Mouse (Mus musculus) midbrain, embryonic 15.5 days (tissue): Measurements from ENCODE around the gene Zbed5. TPM values are rescaled to one million over a fixed set of nuclear protein-coding genes. Genes with fewer than 3 reads are reported as not detected.
"Not testable (repeated sequence)": the region's sequence is repeated elsewhere in the genome, so short reads cannot be mapped to it uniquely, and the experiment has no call there.

Experiments used
- ATAC-seq: fragments of 200-750 bp; cut with Nextera tagmentation; replicated peaks from 2 replicates; pipeline ENCODE4 v1.8.0; 2017; ENCODE audit warnings: moderate TSS enrichment
- H3K27ac ChIP-seq: fragments of 300-500 bp; sonication (generic); 2 replicates; pipeline ENCODE4 v1.5.1; 2015; ENCODE audit warnings: mild to moderate bottlenecking, inconsistent platforms
- H3K27me3 ChIP-seq: fragments of 300-500 bp; sonication (generic); replicated peaks from 2 replicates; pipeline ENCODE4 v1.6.1; 2015; ENCODE audit warnings: inconsistent platforms
- H3K36me3 ChIP-seq: fragments of 300-500 bp; sonication (generic); replicated peaks from 2 replicates; pipeline ENCODE4 v1.6.1; 2015; ENCODE audit warnings: inconsistent platforms
- H3K4me1 ChIP-seq: fragments of 300-500 bp; sonication (generic); 2 replicates; pipeline ENCODE4 v1.6.1; 2015; ENCODE audit warnings: inconsistent platforms
- H3K4me2 ChIP-seq: fragments of 300-500 bp; sonication (generic); 2 replicates; pipeline ENCODE4 v1.6.1; 2015; ENCODE audit warnings: inconsistent platforms, mild to moderate bottlenecking, moderate library complexity
- H3K4me3 ChIP-seq: fragments of 300-500 bp; sonication (generic); 2 replicates; pipeline ENCODE4 v1.5.1; 2015; ENCODE audit warnings: mild to moderate bottlenecking, inconsistent platforms
- H3K9ac ChIP-seq: fragments of 300-500 bp; sonication (generic); 2 replicates; pipeline ENCODE4 v1.6.1; 2015; ENCODE audit warnings: mild to moderate bottlenecking, inconsistent platforms
- H3K9me3 ChIP-seq: fragments of 300-500 bp; sonication (generic); 2 replicates; pipeline ENCODE4 v1.6.1; 2016; ENCODE audit warnings: inconsistent platforms
- WGBS: fragments of 180-500 bp; shearing (Covaris S2); methylation state at CpG from one replicate; pipeline ENCODE4 v1.1.7; 2015; ENCODE audit warnings: mixed read lengths; 5-methylcytosine and 5-hydroxymethylcytosine counted together
- polyA plus RNA-seq: library from polyadenylated mRNA; unstranded; fragments of >200 nt; fragmentation: Nextera tagmentation; extraction: Ambion mirVana; gene quantifications from 2 replicates; pipeline ENCODE4 v1.2.1, GENCODE M21; 2015

The Zbed5 gene
- polyA plus RNA-seq, 1 experiment from 2014 or later = 17.3 TPM

GRCm38 (mm10) chr5:129942073-129942939 lies 46.8 kb downstream of the Zbed5 start:
- Histone ChIP-seq H3K27ac (peak overlapping the region; percentile 68), H3K9ac (peak overlapping the region; percentile 58), H3K4me3 (peak overlapping the region; percentile 58), H3K4me2 (peak overlapping the region; percentile 77), H3K4me1 (peaks cover 11% of the 10 kb centered on the region)
- H3K36me3 ChIP-seq, H3K27me3 ChIP-seq, H3K9me3 ChIP-seq: not testable (repeated sequence)
- peak; percentile 76 for ATAC-seq
- WGBS = under 1% methylated on average over 49 of the region's 82 CpGs

- Histone ChIP-seq H3K9me3 (no peaks in the 10 kb centered on the region), H3K4me3 (no peak overlapping the region), H3K4me2 (no peak overlapping the region), H3K4me1 (peaks cover 11% of the 10 kb centered on the region), H3K27me3 (no peaks in the 10 kb centered on the region), H3K27ac (no peak overlapping the region), H3K36me3 (no peaks in the 10 kb centered on the region), H3K9ac (no peak overlapping the region)
- ATAC-seq = no peak
- 86% methylated on average over 1 of the region's 1 CpGs for WGBS
Measured at GRCm38 (mm10) chr5:129943402-129943801, 47.9 kb downstream of the Zbed5 start.

GRCm38 (mm10) chr5:129947528-129948033 lies 52.1 kb downstream of the Zbed5 start:
- no peaks in the 10 kb centered on the region for H3K9me3 ChIP-seq
- peaks cover 10% of the 10 kb centered on the region for H3K4me1 ChIP-seq
- ATAC-seq = no peak
- no peak overlapping the region for H3K4me2 ChIP-seq
- no peak overlapping the region for H3K9ac ChIP-seq
- no peaks in the 10 kb centered on the region for H3K27me3 ChIP-seq
- no peak overlapping the region for H3K4me3 ChIP-seq
- WGBS = 96% methylated on average over 2 of the region's 2 CpGs
- H3K27ac ChIP-seq = no peak overlapping the region
- no peaks in the 10 kb centered on the region for H3K36me3 ChIP-seq

- WGBS = 95% methylated on average over 4 of the region's 4 CpGs
- Histone ChIP-seq H3K9me3 (no peaks in the 10 kb centered on the region), H3K4me3 (no peak overlapping the region), H3K27ac (no peak overlapping the region), H3K4me2 (no peak overlapping the region), H3K27me3 (no peaks in the 10 kb centered on the region), H3K36me3 (no peaks in the 10 kb centered on the region), H3K4me1 (no peaks in the 10 kb centered on the region; the same call in none of the 2 replicates), H3K9ac (no peak overlapping the region)
- ATAC-seq = no peak
Measured at GRCm38 (mm10) chr5:129952143-129952542, 56.6 kb downstream of the Zbed5 start.

Other genes starting within 250 kb of the Zbed5 start
- gene Zfp11, start 225.6 kb upstream of the Zbed5 start, polyA plus RNA-seq = 8.5 and 8.6 TPM in 2 replicates
- not detected in 2 replicates for gene Sept14, start 187.2 kb upstream of the Zbed5 start, polyA plus RNA-seq
- 161 and 167 TPM in 2 replicates for gene Mrps17, start 180.2 kb upstream of the Zbed5 start, polyA plus RNA-seq
- 81.8 and 82.0 TPM in 2 replicates for gene Nipsnap2, start 170.7 kb upstream of the Zbed5 start, polyA plus RNA-seq
- gene Psph, start 108.3 kb upstream of the Zbed5 start, polyA plus RNA-seq = 24.0 and 35.1 TPM in 2 replicates
- gene Sumf2, start 48.7 kb upstream of the Zbed5 start, polyA plus RNA-seq = 23.1 and 28.4 TPM in 2 replicates
- gene Chchd2, start 8.3 kb upstream of the Zbed5 start, polyA plus RNA-seq = 674 and 719 TPM in 2 replicates
- 0.40 and 0.56 TPM in 2 replicates for gene Phkg1, start 2.8 kb downstream of the Zbed5 start, polyA plus RNA-seq
- gene Nupr1l, start 12.8 kb downstream of the Zbed5 start, polyA plus RNA-seq = 3.9 and 5.9 TPM in 2 replicates
- gene Vkorc1l1, start 46.2 kb downstream of the Zbed5 start, polyA plus RNA-seq = 31.9 and 32.8 TPM in 2 replicates
- 30.6 and 30.9 TPM in 2 replicates for gene Gusb, start 107.3 kb downstream of the Zbed5 start, polyA plus RNA-seq
- 40.1 and 42.4 TPM in 2 replicates for gene Asl, start 133.5 kb downstream of the Zbed5 start, polyA plus RNA-seq
- gene Crcp, start 133.6 kb downstream of the Zbed5 start, polyA plus RNA-seq = 88.6 and 91.3 TPM in 2 replicates
- gene Tpst1, start 177.6 kb downstream of the Zbed5 start, polyA plus RNA-seq = 54.7 and 59.4 TPM in 2 replicates
- 18.0 and 19.9 TPM in 2 replicates for gene Kctd7, start 249.1 kb downstream of the Zbed5 start, polyA plus RNA-seq